Mouse (Mus musculus) colon, adult 2 months (tissue): ENCODE results near the gene Akap3. TPM values are rescaled to one million over a fixed set of nuclear protein-coding genes. Genes with fewer than 3 reads are reported as not detected.

ENCODE experiments used
- polyA plus RNA-seq: library from polyadenylated mRNA; depleted of rRNA; stranded (reverse); fragments of >200 nt; gene quantifications from 2 replicates; pipeline ENCODE4 v1.2.3, GENCODE M21; 2012; rRNA removed

Akap3 gene
- polyA plus RNA-seq: not detected in 2 replicates

DNA sequence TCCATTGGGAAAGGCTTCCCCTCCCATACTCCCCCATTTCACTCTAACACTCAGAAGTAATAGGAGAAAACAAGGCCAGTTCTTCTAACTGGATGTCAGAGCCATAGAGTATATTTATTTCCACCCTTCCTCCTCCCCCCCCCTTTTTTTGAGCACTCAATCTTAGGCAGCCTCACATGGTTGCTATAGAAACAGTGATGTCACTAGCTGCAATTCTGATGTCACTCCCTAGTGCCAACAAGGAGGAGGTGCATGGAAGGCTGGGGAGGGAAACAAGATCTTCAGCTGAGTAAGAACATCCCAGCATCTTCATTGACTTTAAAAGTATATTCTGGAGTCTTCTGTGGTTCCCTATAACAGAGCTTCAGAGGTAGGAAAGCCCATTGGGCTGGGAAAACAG is at the start of gene Akap3:
Gene Akap3 (plus strand): TSS at position 218 of the 400 bp plus-strand sequence.

DNA sequence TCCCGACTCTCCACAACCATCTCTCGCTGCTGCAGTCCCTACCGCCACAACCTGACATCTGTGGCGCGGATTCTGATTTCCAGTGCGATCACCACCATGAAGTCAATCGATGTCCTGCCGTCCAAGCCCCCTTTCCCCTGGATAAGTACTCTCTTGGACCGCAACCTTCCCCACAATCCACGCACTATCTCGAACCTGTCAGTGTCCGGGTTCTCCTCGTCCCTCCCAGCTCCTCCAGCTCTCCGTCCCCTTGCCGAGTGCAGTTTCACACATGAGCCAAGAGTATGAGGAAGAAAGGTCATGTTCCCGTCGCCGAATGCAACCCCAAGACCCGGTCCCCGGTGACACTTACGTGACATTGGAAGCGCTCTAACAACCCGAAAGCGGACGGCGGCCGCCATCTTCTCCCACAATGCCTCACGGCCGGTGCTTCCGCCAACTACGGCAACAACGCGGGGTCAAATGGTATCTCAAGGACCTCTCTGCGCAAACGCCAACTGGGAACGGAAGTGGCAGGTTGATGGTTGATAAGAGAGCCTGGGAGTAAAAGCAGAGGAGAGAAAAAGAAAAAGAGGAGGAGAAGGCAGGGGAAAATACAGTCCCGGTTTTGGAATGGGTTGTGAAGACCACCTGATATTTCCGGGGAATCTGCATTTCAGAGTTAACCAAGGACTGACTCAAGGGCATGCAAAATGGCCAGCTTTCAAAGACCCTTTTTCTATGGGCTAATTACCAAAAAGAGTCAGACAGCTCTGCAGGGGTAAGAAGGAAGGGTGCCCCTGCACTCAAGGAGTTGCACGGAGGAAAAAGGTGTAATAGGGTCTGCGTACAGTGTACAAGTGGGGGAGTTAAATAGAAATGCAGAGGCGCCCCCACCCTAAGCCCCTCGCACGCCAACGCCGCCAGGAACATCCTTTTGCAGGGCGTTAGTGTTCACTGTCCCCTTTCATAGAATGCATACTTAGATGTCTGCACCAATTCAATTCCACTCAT is 3.9 kb upstream of the Akap3 start, which contains the start of gene Ndufa9:
Gene Ndufa9 (minus strand): TSS at position 425 of the 993 bp plus-strand sequence.

DNA sequence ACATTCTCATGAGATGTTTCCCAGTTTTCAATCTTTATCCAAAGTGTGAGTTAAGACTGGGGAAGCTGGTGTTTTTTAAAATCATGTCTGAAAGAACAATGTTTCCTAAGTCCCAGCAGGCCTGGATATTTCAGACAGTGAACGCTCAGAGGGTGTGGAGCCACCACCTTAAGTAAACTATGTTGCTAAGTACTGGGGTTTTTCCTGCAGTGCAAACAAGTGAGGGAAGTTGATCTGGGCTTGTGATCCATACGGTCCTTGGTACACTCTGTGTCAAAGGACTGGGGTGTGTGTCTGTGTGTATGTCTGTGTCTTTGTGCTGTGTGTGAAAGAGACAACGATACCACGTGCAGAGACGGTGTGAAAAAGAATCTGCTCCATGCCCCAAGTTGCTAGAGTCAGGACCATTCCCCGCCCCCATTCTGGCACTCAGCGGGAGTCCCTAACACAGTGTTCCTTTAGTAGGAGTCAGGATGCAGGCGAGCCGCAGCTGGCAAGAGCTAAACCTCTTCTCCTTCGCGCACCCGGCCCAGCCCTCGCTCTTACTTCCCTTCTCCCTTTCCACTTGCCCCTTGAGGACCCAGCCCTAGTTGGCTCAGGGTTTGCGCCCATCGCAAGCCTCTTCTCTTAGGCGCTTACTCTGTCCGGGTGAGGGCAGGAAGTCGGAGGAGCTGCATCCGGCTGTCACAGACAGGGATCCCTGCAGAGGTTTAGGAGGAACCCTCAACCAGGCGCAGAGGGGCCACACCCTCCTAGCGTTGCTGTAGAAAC is 68.4 kb downstream of the Akap3 start, which contains the start of gene Dyrk4:
Gene Dyrk4 (minus strand): TSS at position 729 of the 771 bp plus-strand sequence.

Other genes starting within 250 kb of the Akap3 start
- 1.1 and 1.5 TPM in 2 replicates for gene Kcna1, start 206.7 kb upstream of the Akap3 start, polyA plus RNA-seq
- 0.98 and 1.0 TPM in 2 replicates for gene Kcna6, start 112.4 kb upstream of the Akap3 start, polyA plus RNA-seq
- 86.0 and 101 TPM in 2 replicates for gene Ndufa9, start 4.0 kb upstream of the Akap3 start, polyA plus RNA-seq
- gene Dyrk4, start 68.7 kb downstream of the Akap3 start, polyA plus RNA-seq: 0.16 and 0.35 TPM in 2 replicates
- 2.9 and 3.2 TPM in 2 replicates for gene Rad51ap1, start 86.5 kb downstream of the Akap3 start, polyA plus RNA-seq
- 2.5 and 2.8 TPM in 2 replicates for gene D6Wsu163e, start 86.9 kb downstream of the Akap3 start, polyA plus RNA-seq
- gene Fgf6, start 162.5 kb downstream of the Akap3 start, polyA plus RNA-seq: not detected in 2 replicates
- not detected in 2 replicates for gene Fgf23, start 219.8 kb downstream of the Akap3 start, polyA plus RNA-seq